Mouse (Mus musculus): Measurements from ENCODE around the gene Cop1. TPM values are rescaled to one million over a fixed set of nuclear protein-coding genes. Genes with fewer than 3 reads are reported as not detected.
"Not testable (repeated sequence)": the region's sequence is repeated elsewhere in the genome, so short reads cannot be mapped to it uniquely, and the experiment has no call there.

The Cop1 gene
- polyA plus RNA-seq, 1 experiment from 2014 or later: 10.1 TPM

DNA sequence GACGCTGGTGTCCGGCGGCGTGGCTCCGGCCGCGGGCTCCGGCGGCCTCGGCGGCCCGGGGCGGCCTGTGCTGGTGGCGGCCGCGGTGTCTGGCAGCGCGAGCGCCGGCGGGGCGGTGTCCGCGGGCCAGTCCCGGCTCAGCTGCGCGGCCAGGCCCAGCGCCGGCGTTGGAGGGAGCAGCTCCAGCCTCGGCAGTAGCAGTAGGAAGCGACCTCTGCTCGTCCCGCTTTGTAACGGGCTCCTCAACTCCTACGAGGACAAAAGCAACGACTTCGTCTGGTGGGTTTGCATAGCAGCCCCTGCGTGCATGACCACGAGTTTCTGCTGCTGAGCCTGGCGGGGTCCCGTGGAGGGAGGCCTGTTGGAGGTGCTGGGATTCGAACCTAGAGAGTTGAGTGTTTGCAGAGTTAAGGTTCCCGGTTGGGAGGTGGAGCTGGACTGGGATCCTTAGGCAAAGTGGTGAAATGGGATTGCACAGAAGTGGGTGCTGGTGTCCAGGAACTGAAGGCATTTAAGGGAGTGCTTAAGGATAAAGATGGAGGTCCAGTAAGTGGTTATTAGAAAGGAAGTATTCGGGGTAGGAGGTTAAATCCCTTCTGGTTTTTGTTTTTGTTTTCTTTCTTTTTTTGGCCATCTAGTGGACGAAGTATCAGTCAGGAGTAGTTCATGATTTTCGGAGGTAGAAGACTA lies 597 bp downstream of the Cop1 start:
- Histone ChIP-seq H3K9ac (ENCODE audit: low read depth, low read length) (peak overlapping the region; percentile 81), H3K4me3 (ENCODE audit: low read length) (peak overlapping the region; percentile 70), H3K27ac (ENCODE audit: low read length) (peak overlapping the region; percentile 28), H3K4me2 (ENCODE audit: low read depth, low read length) (peak overlapping the region; percentile 67)
- not testable (repeated sequence) for H3K27me3 ChIP-seq (replicated peaks; ENCODE audit: control insufficient read depth, insufficient read depth, low read length); H3K36me3 ChIP-seq (ENCODE audit: control insufficient read depth, insufficient read depth, low read length); H3K4me1 ChIP-seq (ENCODE audit: control insufficient read depth, insufficient read depth, low read length); H3K9me3 ChIP-seq (ENCODE audit: control insufficient read depth, low read length)
- 0% methylated on average over 18 of the region's 47 CpGs for WGBS
- ATAC-seq: peak; percentile 78

DNA sequence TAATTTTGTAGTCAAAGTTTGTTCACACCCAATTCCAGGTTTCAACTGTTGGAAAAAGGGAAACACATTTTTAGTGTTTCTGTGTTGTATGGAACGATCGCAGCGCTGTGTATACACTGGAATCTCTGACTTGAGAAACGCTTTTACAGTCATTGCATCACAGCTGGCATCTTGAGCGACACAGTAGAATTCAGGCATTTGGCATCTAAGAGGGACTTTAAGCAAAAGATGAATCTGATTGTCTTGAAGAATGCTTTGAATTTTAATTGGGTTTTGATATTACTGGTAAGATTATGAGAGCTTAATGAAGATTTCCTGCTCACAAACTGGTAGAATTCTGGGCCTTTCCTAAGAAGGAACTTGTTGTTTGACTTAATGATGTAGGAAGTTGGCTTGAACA lies 1.3 kb downstream of the Cop1 start:
- no peak for ATAC-seq
- H3K36me3 ChIP-seq (ENCODE audit: control insufficient read depth, insufficient read depth, low read length): no peaks in the 10 kb centered on the region
- peaks cover 7% of the 10 kb centered on the region; the same call in 1 of the 2 replicates for H3K4me1 ChIP-seq (ENCODE audit: control insufficient read depth, insufficient read depth, low read length)
- H3K27me3 ChIP-seq (replicated peaks; ENCODE audit: control insufficient read depth, insufficient read depth, low read length): no peaks in the 10 kb centered on the region
- no peak overlapping the region for H3K27ac ChIP-seq (ENCODE audit: low read length)
- peak overlapping the region; percentile 81; the same call in 1 of the 2 replicates for H3K9ac ChIP-seq (ENCODE audit: low read depth, low read length)
- H3K4me2 ChIP-seq (ENCODE audit: low read depth, low read length): peak overlapping the region; percentile 67
- H3K9me3 ChIP-seq (ENCODE audit: control insufficient read depth, low read length): no peaks in the 10 kb centered on the region
- 16% methylated on average over 5 of the region's 5 CpGs for WGBS
- peak overlapping the region; percentile 70 for H3K4me3 ChIP-seq (ENCODE audit: low read length)

DNA sequence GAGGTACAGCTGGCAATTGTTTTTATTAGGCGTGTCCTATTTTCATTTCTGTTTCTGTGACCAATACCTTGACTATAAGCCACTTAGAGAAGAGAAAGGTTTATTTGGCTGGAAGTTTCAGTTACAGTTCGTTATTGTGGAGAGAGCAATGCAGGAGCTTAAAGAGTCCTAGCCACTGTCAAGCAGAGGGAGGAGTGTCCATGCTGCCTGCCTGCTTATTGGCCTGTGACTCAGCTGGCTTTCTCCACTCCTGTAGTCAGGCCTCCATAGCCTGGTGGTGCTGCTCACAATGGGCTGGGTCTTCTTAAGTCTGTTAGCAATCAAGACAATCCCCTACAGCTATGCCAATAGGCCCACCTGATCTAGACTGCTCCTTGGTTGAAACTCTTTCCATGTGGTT lies 2.4 kb downstream of the Cop1 start:
- Histone ChIP-seq H3K9ac (ENCODE audit: low read depth, low read length) (no peak overlapping the region), H3K36me3 (ENCODE audit: control insufficient read depth, insufficient read depth, low read length) (no peaks in the 10 kb centered on the region), H3K4me3 (ENCODE audit: low read length) (no peak overlapping the region), H3K4me2 (ENCODE audit: low read depth, low read length) (peak overlapping the region; percentile 26; the same call in 1 of the 2 replicates), H3K4me1 (ENCODE audit: control insufficient read depth, insufficient read depth, low read length) (peaks cover 7% of the 10 kb centered on the region; the same call in 1 of the 2 replicates), H3K27me3 (replicated peaks; ENCODE audit: control insufficient read depth, insufficient read depth, low read length) (no peaks in the 10 kb centered on the region), H3K9me3 (ENCODE audit: control insufficient read depth, low read length) (no peaks in the 10 kb centered on the region), H3K27ac (ENCODE audit: low read length) (no peak overlapping the region)
- no peak for ATAC-seq
- 71% methylated on average over 2 of the region's 2 CpGs for WGBS

DNA sequence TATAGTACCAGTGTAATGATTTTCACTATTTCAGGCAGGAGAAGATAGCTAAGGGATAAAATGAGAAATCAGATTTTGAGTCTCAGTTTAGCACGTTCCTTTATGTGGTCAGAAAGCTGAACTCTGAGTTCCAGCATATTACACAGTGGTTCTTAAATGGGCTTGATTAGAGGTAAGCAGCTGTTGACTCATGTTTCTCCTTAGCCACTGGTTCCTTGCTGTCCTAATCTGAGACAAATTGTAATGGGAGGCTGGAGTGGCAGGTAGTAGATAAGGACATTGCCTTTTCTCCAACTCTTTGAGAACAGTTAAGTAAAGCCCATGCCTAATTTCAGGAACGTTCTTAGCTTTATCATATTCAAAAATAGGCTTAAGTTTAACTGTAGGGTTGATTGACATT lies 3.6 kb downstream of the Cop1 start:
- Histone ChIP-seq H3K4me1 (ENCODE audit: control insufficient read depth, insufficient read depth, low read length) (peaks cover 7% of the 10 kb centered on the region; the same call in 1 of the 2 replicates), H3K4me2 (ENCODE audit: low read depth, low read length) (no peak overlapping the region), H3K9ac (ENCODE audit: low read depth, low read length) (no peak overlapping the region), H3K9me3 (ENCODE audit: control insufficient read depth, low read length) (no peaks in the 10 kb centered on the region), H3K27ac (ENCODE audit: low read length) (no peak overlapping the region), H3K4me3 (ENCODE audit: low read length) (no peak overlapping the region), H3K36me3 (ENCODE audit: control insufficient read depth, insufficient read depth, low read length) (peaks cover 3% of the 10 kb centered on the region; the same call in 1 of the 2 replicates), H3K27me3 (replicated peaks; ENCODE audit: control insufficient read depth, insufficient read depth, low read length) (no peaks in the 10 kb centered on the region)
- WGBS: 86% methylated on average over 2 of the region's 2 CpGs
- ATAC-seq: no peak

DNA sequence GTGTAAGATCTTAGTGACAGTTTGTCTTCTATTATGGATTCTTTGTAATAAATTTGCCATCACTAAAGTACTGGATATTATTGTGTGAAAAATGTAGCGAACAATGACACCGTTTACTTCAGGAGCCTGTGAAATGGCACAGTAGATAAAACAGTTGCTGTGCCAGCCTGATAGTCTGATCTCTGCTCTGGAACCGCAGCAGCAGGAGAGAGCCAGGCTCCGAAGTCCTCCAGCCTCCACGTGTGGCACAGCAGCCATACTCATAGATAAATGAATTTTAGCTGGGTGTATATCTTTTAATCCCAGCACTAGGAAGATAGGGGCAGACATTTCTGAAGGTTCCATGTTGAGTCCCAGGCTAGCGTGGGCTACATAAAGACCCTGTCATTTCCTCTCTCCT lies 6.0 kb downstream of the Cop1 start:
- no peak overlapping the region for H3K4me3 ChIP-seq (ENCODE audit: low read length)
- WGBS: 76% methylated on average over 6 of the region's 6 CpGs
- peak; percentile 61; the same call in 1 of the 2 replicates for ATAC-seq

DNA sequence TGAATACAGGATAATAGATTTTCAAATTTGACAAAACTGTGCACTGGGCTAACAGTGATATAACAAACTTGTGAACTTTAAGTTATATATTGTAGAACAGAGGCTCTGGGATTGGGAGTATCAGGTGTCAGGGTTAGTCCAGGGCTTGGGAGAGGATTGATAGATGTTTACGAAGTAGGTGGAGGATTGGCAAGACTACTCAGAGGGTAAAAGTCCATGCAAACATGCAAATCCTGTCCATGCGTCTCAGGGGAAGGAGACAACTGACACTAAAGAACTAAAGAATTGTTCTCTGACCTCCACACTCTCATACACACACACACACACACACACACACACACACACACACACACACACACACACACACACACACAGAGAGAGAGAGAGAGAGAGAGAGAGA lies 18.2 kb downstream of the Cop1 start:
- no peaks in the 10 kb centered on the region for H3K4me1 ChIP-seq (ENCODE audit: control insufficient read depth, insufficient read depth, low read length)
- no peaks in the 10 kb centered on the region for H3K36me3 ChIP-seq (ENCODE audit: control insufficient read depth, insufficient read depth, low read length)
- H3K9ac ChIP-seq (ENCODE audit: low read depth, low read length): no peak overlapping the region
- H3K27me3 ChIP-seq (replicated peaks; ENCODE audit: control insufficient read depth, insufficient read depth, low read length): no peaks in the 10 kb centered on the region
- peak; percentile 94 for ATAC-seq
- no peak overlapping the region for H3K27ac ChIP-seq (ENCODE audit: low read length)
- H3K4me3 ChIP-seq (ENCODE audit: low read length): no peak overlapping the region
- no peaks in the 10 kb centered on the region for H3K9me3 ChIP-seq (ENCODE audit: control insufficient read depth, low read length)
- no peak overlapping the region for H3K4me2 ChIP-seq (ENCODE audit: low read depth, low read length)
- WGBS: 39% methylated on average over 2 of the region's 2 CpGs

More for the DNA sequence above, 6.0 kb downstream of the Cop1 start:
- H3K27ac ChIP-seq (ENCODE audit: low read length): no peak overlapping the region
- no peak overlapping the region for H3K4me2 ChIP-seq (ENCODE audit: low read depth, low read length)
- peaks cover 7% of the 10 kb centered on the region; the same call in 1 of the 2 replicates for H3K4me1 ChIP-seq (ENCODE audit: control insufficient read depth, insufficient read depth, low read length)
- no peaks in the 10 kb centered on the region for H3K9me3 ChIP-seq (ENCODE audit: control insufficient read depth, low read length)
- no peaks in the 10 kb centered on the region for H3K27me3 ChIP-seq (replicated peaks; ENCODE audit: control insufficient read depth, insufficient read depth, low read length)
- H3K36me3 ChIP-seq (ENCODE audit: control insufficient read depth, insufficient read depth, low read length): peaks cover 3% of the 10 kb centered on the region; the same call in 1 of the 2 replicates
- H3K9ac ChIP-seq (ENCODE audit: low read depth, low read length): no peak overlapping the region

DNA sequence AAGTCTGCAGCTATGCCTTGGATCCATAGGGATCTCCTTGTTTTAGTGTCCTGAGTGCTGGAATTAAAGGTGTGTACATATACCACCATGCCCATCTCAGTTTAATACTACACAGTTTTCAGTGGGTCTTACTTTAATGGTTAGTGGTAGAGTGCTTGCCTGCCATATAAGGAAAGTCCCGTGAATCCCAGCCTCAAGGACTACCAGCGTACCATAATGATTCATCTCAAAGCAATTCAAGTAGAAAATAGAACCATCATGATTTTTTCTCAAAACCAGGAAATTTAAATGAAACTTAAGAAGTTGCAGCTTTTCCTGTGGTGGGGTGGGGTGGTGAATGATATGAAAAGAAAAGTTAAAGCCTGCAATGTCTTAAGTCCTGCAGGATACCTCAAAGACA lies 21.0 kb downstream of the Cop1 start:
- no peak overlapping the region for H3K9ac ChIP-seq (ENCODE audit: low read depth, low read length)
- ATAC-seq: no peak
- no peaks in the 10 kb centered on the region for H3K4me1 ChIP-seq (ENCODE audit: control insufficient read depth, insufficient read depth, low read length)
- no peaks in the 10 kb centered on the region for H3K27me3 ChIP-seq (replicated peaks; ENCODE audit: control insufficient read depth, insufficient read depth, low read length)
- H3K27ac ChIP-seq (ENCODE audit: low read length): no peak overlapping the region
- no peak overlapping the region for H3K4me3 ChIP-seq (ENCODE audit: low read length)
- H3K36me3 ChIP-seq (ENCODE audit: control insufficient read depth, insufficient read depth, low read length): no peaks in the 10 kb centered on the region
- no peak overlapping the region for H3K4me2 ChIP-seq (ENCODE audit: low read depth, low read length)
- WGBS: 86% methylated on average over 2 of the region's 2 CpGs
- no peaks in the 10 kb centered on the region for H3K9me3 ChIP-seq (ENCODE audit: control insufficient read depth, low read length)

DNA sequence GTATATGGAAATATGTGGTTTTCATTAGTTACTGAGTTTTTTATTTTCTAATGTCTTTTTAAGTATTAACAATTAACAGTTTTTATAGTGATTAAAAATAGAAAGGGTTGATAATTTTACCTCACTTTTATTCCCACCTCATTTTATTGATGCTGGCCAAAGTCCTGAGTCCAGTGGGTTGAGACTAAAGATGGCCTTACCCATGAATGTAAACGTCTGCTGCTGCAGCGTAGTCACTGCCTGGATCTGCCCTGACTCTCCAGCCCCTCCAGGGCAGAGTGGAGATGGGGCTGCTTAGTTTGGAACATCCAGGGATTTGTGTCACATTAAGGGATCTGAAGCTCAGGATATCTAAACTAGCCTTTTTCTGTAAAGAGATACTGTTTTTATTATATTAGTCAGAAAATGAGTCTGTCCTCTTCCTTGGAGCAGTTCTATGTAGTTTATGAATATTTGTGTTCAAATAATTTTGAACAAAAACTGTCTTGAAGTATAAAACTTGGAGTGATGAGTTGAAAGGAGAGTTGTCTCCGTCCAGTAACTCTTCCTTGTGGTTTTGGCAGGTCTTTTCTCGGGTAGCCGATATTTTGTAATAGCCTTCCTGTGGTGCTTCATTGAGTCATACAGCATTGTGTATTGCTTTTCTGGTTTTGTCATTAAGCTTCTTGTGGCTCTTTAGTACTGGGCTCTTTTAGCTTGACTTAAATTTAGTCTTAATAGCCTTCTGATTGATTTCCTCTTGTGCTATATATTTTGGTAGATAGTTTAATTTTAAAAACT lies 23.0 kb downstream of the Cop1 start:
- WGBS: 79% methylated on average over 5 of the region's 5 CpGs
- Histone ChIP-seq H3K36me3 (ENCODE audit: control insufficient read depth, insufficient read depth, low read length) (no peaks in the 10 kb centered on the region), H3K27ac (ENCODE audit: low read length) (no peak overlapping the region), H3K4me1 (ENCODE audit: control insufficient read depth, insufficient read depth, low read length) (no peaks in the 10 kb centered on the region), H3K4me3 (ENCODE audit: low read length) (no peak overlapping the region), H3K4me2 (ENCODE audit: low read depth, low read length) (no peak overlapping the region), H3K9ac (ENCODE audit: low read depth, low read length) (no peak overlapping the region), H3K27me3 (replicated peaks; ENCODE audit: control insufficient read depth, insufficient read depth, low read length) (no peaks in the 10 kb centered on the region), H3K9me3 (ENCODE audit: control insufficient read depth, low read length) (no peaks in the 10 kb centered on the region)
- 0 out of 2 replicates have a peak, but pooled peaks have one; percentile 59 for ATAC-seq

DNA sequence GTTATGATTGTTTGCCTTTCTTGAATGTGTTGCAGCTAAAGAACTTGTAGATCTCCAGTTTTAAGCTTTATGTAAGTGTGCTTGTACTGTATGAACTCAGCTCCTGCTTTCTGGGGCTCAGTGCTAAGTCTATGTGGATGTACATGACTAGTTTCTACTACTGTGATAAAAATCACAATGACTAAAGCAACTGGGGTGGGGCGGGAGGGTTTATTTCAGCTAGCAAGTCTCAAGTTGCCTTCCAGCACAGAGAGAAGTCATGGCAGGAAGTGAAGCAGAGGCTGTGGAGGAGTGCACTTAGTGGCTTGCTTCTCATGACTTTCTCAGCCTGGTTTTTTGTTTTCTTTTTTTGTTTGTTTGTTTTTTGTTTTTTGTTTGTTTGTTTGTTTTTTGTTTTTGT lies 24.4 kb downstream of the Cop1 start:
- ATAC-seq: 0 out of 2 replicates have a peak, but pooled peaks have one; percentile 38
- no peaks in the 10 kb centered on the region for H3K27me3 ChIP-seq (replicated peaks; ENCODE audit: control insufficient read depth, insufficient read depth, low read length)
- no peak overlapping the region for H3K4me3 ChIP-seq (ENCODE audit: low read length)
- WGBS: 84% methylated on average over 1 of the region's 1 CpGs
- no peak overlapping the region for H3K9ac ChIP-seq (ENCODE audit: low read depth, low read length)
- no peaks in the 10 kb centered on the region for H3K9me3 ChIP-seq (ENCODE audit: control insufficient read depth, low read length)
- no peaks in the 10 kb centered on the region for H3K4me1 ChIP-seq (ENCODE audit: control insufficient read depth, insufficient read depth, low read length)
- H3K27ac ChIP-seq (ENCODE audit: low read length): no peak overlapping the region
- H3K36me3 ChIP-seq (ENCODE audit: control insufficient read depth, insufficient read depth, low read length): no peaks in the 10 kb centered on the region
- H3K4me2 ChIP-seq (ENCODE audit: low read depth, low read length): no peak overlapping the region
